Mouse (Mus musculus) induced T-regulatory cell, adult 2 months (primary cell): ENCODE measurements at regions not wholly inside any gene's neighbourhood (a gene's known extent, or its start where the extent isn't known, plus 50 kb on each side); places are given as distances from the start of the nearest gene placed in this dataset.

ENCODE experiments used
- DNase-seq: peaks from one replicate; pipeline ENCODE4 v3.0.0-alpha.2; 2012; ENCODE audit warnings: low read depth

GRCm38 (mm10) chr9:83273361-83273975 lies 127.0 kb upstream of the Hmgn3 start:
- no peak for DNase-seq

- no peak for DNase-seq
Measured at GRCm38 (mm10) chr9:83265736-83266135, 119.3 kb upstream of the Hmgn3 start.

- no peak for DNase-seq
Measured at GRCm38 (mm10) chr9:83259511-83259910, 113.0 kb upstream of the Hmgn3 start.

GRCm38 (mm10) chr9:83258986-83259385 lies 112.5 kb upstream of the Hmgn3 start:
- no peak for DNase-seq

- DNase-seq, result no peak
Measured at GRCm38 (mm10) chr9:83258476-83258875, 112.0 kb upstream of the Hmgn3 start.

- DNase-seq, result no peak
Measured at GRCm38 (mm10) chr9:83254356-83254755, 107.9 kb upstream of the Hmgn3 start.

- DNase-seq, result no peak
Measured at GRCm38 (mm10) chr9:83253789-83254188, 107.3 kb upstream of the Hmgn3 start.

- DNase-seq, result no peak
Measured at GRCm38 (mm10) chr9:83251793-83252192, 105.3 kb upstream of the Hmgn3 start.

GRCm38 (mm10) chr9:83249871-83250270 lies 103.4 kb upstream of the Hmgn3 start:
- no peak for DNase-seq

GRCm38 (mm10) chr9:83248164-83248730 lies 101.8 kb upstream of the Hmgn3 start:
- DNase-seq, result no peak

- DNase-seq, result no peak
Measured at GRCm38 (mm10) chr9:83247066-83247668, 100.7 kb upstream of the Hmgn3 start.

- DNase-seq, result no peak
Measured at GRCm38 (mm10) chr9:83241119-83241518, 94.6 kb upstream of the Hmgn3 start.

- DNase-seq, result peak; percentile 2
Measured at GRCm38 (mm10) chr9:83239097-83239496, 92.6 kb upstream of the Hmgn3 start.

GRCm38 (mm10) chr9:83221866-83222265 lies 75.4 kb upstream of the Hmgn3 start:
- no peak for DNase-seq

- DNase-seq, result no peak
Measured at GRCm38 (mm10) chr9:83202583-83202982, 56.1 kb upstream of the Hmgn3 start.

- no peak for DNase-seq
Measured at GRCm38 (mm10) chr9:83199771-83200170, 53.3 kb upstream of the Hmgn3 start.

- DNase-seq, result no peak
Measured at GRCm38 (mm10) chr9:83199176-83199575, 52.7 kb upstream of the Hmgn3 start.

- no peak for DNase-seq
Measured at GRCm38 (mm10) chr9:83197013-83197412, 50.5 kb upstream of the Hmgn3 start.
